Mouse (Mus musculus) hindlimb bud, embryonic 11.5 days (tissue): Measurements from ENCODE around the gene Pik3cb.

Experiments
- DNase-seq: peaks from one replicate; pipeline ENCODE4 v3.0.0-alpha.2; 2012; ENCODE audit warnings: low read depth, low spot score; ENCODE audit errors: extremely low spot score

The Pik3cb gene

DNA sequence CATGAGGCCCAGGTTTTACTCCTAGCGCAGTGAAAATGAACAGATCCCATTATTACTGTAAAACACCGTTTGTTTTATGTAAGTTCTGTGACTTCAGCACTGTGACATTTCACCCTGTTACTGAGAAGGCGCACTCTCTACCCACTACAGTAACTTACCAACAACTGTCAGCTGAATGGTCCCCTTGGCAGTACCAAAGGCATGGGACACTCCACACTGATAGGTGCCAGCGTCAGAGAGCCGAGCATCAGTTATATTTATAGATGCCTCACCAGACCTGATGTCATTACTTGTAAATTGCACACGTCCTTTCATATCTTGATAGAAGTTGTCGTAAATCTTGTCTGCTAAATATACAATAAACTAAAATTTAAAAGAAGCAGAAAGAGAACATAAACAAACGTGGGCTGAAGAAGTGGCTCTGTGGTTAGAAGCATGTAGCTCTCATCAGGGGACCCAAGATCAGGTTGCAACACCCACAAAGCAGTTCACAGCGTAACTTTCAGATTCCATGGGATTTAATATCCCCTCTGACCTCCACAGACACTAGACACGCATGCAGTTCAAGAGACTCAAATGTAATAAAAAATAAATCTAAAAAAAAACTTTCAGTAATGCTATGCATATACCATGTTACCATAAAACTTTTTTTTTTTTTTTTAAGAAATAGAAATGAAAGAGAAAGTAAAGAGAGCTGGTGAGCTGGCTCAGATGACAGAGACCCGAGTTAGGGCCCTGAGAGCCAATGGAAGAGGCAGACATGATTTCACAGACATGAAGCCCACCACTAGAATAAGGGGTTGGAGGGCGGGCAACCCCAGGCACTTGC lies 131.1 kb downstream of the Pik3cb start:
- no peak for DNase-seq

DNA sequence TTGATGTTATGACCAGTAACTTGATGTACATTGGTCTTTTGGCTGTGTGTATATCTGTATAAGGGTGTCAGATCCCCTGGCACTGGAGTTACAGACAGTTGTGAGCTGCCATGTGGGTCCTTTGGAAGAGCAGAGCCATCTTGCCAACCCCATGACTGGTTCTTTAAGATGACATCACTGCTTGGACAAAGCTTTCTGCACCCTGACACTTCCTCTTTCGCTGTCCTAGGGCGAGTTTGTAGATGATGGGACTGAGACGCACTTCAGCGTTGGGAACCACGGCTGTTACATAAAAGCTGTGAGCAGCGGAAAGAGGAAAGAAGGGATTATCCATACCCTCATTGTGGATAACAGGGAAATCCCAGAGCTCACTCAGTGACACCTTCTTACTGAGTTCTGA lies 139.1 kb downstream of the Pik3cb start:
- DNase-seq, result no peak

DNA sequence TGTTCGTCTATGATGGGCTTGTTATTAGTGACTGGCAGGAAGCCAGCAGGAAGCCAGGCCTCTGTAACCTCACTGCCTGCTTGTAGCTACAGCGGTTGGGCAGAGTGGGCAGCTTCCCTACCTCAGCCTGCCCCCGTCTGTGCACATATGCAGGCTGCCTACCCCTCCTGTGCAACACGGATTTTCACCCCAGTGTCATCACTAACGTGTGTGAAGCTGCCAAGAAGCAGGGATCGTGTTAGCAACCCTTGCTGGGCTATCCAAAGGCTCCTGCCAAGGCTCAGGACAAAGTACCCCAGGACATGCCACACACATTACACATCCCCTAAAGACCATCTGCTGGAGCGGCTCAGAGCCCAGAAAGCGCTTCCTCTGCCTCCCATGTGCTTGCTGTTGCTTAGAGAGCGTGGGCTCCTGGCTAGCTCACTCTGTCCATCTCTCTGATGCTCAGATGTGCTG lies 140.5 kb downstream of the Pik3cb start:
- no peak for DNase-seq

GRCm38 (mm10) chr9:98994103-98994502 lies 146.3 kb downstream of the Pik3cb start:
- DNase-seq, result no peak

DNA sequence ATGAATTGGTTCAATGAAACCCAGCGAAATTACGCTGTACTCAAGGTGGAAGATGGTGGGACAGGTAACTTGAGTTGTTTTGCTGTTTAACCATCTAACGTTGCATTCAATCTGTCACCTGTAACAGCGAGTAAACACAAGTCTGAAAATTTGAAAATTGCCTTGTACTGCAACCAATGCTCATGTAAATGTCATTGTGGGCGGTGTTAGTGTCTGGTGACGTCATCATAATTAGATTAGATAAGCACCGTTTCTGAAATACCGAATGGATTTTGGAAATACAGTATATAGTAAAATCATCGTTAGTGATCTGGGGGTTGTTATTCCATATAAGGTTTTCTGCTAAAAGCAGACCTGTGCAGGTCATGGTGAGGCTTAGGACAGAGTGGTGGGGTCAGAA lies 153.3 kb downstream of the Pik3cb start:
- DNase-seq, result no peak
